Mouse (Mus musculus): ENCODE results near the gene Bola3. TPM values are rescaled to one million over a fixed set of nuclear protein-coding genes. Genes with fewer than 3 reads are reported as not detected.
"Not testable (repeated sequence)": the region's sequence is repeated elsewhere in the genome, so short reads cannot be mapped to it uniquely, and the experiment has no call there.

The Bola3 gene
- total RNA-seq (2021) = 193 and 211 TPM in 2 replicates
- long read RNA-seq, transcript Bola3-207 (4 exons, 2,312 nt) = major isoform, 115 of 129 reads
- long read RNA-seq, partial matches to known transcripts = 0 of 129 reads
- long read RNA-seq, other reads (novel, unspliced or antisense) = 11 of 129 reads

DNA sequence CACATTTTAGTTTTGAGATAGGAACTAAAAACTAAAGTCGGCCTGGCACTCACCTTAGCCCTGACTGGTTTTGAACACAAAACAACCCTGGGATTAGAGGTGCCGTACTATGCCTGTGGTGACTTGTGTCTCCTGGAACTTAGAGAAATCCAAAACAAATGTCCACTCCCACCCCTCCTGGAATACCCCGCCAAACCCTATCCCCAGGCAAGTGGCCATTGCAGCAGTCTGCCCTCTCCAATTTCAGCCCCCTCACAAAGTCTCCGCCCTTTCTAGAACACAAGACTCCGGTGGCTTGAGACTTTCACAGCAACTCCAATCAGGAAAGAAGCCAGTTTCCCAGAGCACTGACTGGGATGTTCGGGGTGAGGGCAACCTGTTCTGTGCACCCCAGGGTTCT lies at the start of gene Bola3:
Gene Bola3 (plus strand): TSS at position 275 of the 400 bp plus-strand sequence.
- no peak for DNase-seq

DNA sequence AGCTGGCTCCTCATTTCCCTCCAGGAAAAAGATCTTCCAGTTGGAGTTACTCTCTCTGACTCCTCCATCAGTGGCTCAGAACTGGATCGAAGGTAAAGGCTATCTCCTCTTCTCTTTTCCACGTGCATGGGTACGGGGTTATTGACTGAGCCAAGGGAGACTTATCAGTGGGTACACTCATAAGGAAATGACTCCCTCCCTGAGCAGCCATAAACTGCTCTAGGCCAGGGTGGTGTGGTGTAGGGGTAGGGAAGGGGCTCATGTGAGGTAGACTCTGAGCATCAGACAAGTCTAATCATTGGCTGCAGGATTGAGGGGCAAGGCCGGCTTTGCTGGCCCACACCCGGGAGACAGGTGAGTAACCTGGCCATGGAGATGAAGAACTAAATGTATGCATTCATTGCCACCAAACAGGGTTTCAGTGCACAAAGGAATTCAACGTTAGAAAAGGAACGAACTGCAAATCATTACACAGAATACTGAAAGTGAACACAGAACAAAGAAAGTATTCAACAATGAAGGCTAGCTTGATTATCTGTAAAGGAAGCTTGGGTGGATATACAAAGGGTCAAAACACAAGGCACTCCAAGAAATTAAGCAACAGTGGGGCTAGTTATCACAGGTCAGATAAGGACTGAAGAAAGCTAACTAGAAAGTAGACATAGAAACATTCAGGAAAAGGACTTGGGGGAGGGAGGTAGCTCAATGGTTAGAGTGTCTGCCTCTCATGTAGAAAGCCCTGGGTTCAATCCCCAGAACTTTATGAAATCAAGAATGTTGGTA lies 48.3 kb upstream of the Bola3 start:
- DNase-seq = no peak

DNA sequence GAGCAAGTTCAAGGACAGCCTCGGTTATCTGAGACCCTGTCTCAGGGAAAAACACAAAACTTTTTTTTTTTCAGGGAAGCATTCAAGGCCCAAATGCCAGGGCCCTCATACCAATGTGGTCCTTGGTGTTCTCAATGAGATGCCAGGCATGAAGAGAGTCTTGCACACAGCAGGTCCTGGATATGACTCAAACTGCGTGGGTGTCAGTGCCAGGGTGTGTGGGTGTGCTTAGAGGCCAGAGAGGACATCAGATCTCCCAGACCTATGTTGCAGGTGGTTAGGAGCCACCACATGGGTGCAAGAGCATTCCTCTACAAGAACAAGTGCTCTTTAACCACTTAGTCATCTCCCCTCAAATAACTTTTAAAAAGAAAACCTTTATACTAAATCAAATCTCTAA lies 47.7 kb upstream of the Bola3 start:
- no peak for DNase-seq

DNA sequence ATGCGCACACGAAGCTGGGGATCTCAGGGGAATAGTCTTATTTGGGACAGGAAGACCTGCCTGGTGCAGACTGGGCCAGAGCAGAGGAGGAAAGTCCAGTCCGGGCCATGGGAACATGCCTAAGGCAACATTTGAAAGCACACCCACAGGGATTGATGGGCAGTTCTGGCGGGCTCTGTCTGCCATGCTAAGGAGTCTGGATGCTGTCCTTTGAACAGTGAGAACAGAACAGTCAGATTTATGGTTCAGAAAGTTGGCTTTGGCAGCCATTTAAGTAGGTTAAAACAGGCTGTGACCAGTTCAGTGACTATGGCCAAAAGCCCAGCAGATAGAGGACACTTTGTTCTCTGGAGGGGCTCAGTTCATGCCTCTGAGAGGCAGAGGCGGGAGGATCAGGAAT lies 46.7 kb upstream of the Bola3 start:
- no peak for DNase-seq

DNA sequence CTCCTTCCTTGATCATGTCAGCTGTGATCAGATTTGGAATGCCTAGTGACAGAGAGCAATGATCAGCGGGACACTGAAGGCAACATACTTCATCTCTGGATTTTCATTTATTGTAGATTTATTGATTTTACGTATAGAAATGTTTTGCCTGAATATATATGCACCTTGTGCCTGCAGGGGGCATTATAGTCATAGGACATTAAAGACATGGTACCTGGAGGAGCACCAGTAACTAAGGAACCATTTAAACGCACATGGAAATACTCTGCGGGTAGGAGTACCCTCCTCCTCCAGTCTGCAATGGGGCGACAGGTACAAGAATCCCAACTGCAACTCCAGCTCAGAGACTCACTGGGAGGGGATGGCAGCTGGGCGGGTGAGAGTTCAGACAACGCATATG lies 39.9 kb upstream of the Bola3 start:
- DNase-seq = no peak

DNA sequence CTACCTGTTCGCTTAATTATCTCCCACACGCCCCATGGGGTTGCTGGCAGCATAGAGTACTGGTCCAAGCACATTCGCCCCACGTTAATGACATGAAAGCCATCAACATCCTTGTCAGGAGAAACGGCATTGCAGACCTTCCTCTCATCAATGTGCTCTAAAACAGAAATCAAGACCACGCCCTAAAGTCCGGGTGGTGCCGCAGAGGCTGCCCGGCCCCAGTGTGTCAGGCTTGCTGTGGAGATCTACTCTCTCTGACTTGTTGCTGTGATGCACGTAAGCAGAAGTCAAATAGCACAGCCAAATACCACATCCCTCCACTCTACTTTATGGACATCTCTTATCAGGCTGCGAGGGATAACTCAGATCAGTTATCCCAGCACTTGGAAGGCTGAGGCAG lies 37.7 kb upstream of the Bola3 start:
- no peak for DNase-seq

DNA sequence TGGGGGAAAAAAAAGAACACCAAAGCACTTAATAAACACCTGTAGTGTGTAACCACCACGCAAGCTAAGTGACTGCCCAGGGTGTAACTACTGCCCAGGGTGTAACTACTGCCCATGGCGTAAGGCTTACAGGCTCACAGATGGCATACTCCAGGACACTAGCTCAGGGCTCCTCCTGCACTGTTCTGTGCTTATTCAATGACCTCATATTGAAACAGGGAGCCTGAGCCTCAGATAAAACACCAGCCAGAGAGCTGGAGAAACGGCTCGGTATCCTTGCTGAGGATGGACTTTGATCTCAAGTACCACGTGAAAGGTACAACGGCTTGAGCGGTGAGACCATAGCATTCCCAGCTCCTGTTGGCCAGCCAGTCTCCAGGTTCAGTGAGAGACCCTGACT lies 36.9 kb upstream of the Bola3 start:
- no peak for DNase-seq

DNA sequence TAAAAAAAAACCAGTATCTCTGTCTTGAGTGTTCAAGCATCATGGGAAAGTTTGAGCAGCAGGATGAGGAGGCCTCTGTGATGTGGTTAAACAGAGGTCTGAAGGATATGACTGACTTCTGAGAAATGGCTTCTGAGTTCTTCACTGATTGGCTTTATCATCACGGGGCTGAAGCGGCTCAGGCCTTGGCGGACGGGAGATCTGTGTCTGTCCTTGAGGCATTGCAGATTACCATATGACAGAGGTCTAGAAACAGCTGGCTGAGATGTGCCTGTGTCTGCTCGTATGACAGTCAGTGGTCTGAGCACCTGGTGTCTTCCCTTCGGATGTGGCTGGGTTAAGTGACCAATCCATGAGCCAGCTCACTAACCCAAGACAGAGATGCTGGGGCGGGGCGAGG lies 36.4 kb upstream of the Bola3 start:
- DNase-seq = peak; percentile 25

DNA sequence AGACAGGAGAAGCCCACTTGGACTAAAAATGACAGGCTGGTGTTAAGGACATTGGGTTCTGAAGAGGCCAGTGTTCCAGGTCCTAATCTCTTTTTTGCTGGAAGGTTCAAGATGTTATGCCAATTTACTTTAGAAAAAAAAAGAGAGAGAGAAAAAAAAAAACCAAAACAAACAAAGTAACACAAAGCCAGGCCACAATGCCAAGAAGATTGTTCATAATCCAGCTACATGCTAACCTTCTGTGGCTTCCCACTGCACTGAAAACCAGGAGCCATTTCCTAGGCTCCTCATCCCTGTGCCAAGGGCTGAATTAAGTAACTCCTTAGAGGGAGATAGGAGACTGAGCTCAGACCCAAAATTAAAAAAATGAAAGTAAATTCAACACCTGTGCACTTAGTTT lies 33.7 kb upstream of the Bola3 start:
- DNase-seq = no peak

DNA sequence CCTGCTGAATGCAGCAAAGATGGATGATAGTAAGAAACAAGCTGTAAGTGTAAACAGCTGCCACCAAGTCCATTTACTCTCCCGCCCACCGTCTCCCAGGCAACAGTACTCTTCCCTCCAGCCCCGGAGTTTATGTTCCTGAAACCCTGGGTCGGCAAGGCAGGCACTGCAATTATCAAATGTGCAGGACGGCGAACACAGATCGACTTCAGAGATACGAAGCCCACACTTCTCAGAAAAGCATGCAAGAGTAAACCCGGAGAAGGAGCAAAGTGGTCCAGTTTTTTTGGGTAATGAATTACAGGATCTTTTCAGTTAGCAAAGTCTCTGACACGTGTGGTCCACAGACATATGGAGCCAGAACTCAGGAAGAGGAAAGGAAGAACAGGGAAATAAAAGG lies 32.9 kb upstream of the Bola3 start:
- DNase-seq = no peak

DNA sequence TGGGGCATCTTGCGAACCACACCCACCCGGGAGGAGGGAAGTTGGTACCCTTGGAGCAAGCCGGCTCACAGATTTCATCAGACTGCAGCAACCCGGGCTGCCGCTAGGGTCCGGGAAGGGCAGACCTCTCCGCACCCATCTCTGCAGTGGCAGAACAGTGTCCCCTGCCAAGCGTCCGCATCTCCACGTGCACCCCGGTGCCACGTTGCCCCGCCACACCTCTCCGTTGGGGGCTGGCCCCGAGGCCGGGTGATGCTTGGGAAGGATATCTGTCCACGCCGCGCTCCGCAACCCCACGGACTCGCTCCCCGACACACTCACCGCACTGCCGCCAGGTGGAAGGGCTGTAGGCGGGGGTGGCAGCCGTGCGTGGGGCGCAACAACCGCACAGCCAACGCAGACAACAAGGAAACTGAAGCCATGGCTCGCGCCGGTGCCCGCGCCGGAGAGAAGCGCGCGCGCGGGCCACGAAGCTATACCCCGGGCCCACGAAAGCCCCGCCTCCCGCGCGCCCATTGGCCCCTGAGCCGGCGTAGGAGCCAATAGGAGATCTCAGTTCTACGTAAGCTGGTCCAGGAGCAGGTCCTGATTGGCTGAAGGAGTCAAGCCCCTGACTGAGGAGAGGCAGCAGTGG lies 31.7 kb upstream of the Bola3 start:
- DNase-seq = peak; percentile 92

DNA sequence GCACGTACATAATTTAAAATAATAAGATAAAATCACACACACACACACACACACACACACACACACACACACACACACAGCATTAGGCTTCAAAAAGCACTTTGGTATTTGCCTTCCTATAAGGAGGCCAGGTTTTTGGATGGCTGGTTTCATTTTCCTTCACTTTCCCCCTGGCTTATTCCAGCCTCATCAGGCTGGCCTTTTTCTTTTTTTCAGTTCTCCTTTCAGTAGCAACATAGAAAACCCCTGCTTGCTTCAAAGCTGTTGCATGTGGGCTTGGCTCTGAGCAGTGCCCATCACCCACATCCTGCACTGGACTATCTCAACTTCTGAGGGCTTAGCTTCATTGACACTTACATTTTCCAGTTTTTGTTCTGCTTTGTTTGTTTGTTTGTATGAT lies 27.0 kb upstream of the Bola3 start:
- no peak for DNase-seq

DNA sequence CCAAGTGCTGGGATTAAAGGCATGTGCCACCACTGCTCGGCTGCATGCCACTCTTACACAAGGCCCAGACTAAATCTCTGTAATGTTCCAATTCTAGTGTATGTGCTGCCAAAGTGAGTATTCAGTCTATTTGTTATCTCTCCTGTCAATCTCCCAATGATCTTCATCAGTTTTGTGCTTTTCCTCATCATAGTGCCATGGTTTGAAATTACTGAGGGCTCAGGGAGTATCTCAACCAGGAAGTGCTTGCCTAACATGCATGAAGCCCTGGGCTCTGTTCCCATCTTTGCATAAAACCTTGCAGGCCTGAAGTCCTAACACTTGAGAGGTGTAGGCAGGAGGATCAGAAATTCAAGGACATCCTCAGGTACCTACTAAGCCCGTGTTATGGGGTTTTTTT lies 26.2 kb upstream of the Bola3 start:
- DNase-seq = no peak

DNA sequence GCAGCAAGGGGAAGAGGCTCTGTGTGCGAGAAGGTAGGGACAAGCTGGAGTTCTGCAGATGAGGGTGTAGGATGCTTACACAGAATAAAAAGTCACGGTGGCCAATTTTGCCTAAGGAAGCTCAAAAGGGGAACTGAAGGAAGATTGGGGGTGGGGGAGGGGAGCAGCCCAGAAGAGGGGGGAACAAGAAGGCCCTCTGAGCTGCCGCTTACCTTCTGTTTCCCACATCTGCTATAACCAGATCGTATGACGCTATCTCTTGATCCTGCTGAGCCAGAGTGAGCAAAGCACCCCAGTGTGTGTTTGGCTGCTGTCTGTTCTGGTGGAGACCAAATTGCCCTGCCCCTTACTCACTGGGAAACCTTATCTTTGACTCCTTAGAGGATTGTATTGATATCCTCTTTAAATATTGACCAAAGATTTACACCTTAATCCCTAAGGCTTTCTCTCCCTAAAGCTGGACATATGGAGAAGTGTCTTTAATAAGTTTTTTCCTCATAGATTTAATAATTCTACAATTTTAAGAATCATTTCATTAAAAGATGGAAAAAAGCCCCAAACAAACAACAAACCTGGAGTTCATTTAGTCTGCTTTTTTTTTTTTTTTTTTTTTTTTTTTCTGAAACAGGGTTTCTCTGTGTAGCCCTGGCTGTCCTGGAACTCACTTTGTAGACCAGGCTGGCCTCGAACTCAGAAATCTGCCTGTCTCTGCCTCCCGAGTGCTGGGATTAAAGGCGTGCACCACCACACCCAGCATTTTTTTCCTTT lies 25.1 kb upstream of the Bola3 start:
- no peak for DNase-seq

DNA sequence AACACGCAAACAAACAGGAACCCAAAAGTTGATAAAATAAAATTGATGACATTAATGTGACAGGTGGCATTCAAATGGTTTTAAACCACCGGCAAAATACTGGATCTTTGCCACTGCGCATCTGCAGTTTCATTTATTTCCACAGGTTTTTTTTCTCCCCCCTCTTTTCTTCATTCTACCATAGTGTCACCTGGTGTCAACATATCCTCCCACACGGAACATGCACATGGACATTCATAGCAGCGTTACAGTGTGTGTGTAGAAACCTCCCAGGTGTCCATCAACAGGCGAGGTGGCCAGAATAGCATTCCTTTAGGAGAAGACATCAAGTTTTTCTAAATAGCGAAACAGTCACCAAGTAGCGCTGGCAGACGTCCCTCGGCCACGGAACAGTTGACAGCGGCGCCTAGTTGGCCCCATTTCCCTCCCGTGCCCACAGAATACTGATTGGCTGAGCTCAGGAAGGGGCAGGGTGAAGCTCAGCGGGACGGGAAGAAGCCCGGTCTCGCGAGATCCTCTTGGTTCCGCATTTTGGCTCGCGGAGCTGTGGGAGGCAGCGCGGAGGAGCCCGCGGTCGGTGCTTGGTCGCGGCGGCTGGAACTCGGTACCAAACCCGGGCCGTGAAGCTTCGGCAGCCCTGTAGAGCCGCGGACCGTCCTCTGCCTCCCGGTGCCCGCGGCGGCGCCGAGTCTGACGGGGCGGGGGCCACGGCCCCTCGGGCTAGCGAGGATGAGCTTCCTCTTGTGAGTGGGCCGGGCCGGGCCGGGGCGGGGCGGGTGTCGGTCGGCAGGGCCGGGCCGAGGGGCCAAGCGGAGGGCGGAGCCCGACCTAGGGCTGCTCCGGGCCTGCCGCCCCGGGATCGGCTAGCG lies 23.2 kb upstream of the Bola3 start, which contains the start of the genes Mthfd2 and Mob1a:
Gene Mthfd2 (minus strand): TSS at position 384 of the 869 bp plus-strand sequence.
Gene Mob1a (plus strand): TSS at position 492 of the 869 bp plus-strand sequence.
- peak; percentile 93 for DNase-seq

DNA sequence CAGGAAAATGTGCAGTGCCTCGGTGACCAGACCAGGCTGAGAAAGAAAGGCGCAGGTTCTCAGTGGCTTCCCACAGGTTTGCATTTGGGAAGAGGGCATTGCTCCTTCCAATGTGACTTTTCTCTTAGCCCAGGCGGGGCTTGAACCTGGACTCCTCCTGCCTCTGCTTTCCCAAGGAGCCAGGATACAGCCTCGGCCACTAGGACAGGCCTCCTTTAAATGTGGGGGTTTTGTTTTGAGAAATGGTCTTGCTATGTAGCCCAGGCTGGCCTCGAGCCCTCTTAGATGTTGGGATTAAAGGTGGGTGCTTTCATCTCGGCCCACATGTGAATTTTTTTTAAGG lies 22.6 kb upstream of the Bola3 start:
- DNase-seq = no peak

DNA sequence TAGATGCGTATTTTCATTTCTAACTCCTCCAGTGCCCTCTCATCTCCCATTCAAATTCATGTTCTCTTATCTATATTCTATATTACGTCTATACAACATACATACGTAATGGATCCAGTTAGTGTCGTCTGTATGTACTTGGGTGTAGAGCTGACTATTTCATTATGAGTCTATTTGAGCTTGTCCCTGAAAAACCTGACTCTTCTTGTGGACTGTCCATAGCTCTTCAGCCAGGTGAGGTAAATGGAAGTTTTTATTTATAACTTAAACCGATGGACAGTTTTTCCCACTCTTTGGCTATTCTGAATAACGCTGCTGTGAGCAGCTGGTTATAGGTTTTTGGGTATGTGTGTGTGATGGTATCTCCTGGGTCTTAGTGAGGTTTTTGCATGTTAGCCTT lies 22.2 kb upstream of the Bola3 start:
- no peak for DNase-seq

DNA sequence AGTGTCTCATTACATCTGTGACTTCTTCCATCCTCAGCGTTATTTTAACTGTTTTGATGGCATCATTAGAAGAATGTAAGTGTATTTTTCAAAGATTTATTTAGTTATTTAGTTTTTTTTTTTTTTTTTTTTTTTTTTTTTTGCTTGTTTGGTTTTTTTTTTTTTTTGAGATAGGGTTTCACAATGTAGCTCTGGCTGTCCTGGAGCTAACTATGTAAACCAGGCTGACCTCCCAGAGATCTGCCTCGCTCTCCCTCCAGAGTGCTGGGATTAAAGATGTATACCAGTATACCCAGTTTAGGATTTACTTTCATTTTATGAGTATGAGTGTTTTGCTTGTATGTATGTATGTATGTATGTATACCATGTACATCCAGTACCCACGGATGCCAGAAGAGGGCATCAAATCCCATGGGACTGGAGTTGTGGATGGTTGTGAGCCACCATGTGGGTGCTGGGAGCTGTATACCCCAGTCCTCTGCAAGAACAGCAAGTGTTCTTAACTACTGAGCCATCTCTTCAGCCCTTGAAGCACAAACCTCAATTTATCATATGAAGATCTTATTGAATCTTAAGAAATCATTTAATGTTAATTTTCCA lies 21.3 kb upstream of the Bola3 start:
- DNase-seq = no peak

DNA sequence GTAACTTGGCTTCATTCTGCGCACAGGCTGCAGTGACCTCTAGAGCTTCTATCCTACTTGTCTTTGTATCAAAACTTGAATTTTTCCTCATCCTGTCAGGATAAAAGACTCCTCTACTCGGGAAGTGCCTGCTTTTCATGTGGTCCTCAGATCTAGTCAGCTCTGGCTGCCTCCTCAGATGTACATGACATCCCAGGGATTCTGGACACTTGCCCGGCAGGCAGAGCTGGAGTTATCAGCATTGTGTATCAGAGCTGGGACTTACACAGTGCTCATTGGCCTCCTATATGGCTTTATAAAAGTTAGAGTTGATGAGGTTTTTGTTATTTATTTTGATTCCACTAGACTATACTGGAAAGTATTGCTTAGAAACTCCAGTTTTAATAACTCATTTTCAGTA lies 7.6 kb upstream of the Bola3 start:
- peak; percentile 54 for DNase-seq

DNA sequence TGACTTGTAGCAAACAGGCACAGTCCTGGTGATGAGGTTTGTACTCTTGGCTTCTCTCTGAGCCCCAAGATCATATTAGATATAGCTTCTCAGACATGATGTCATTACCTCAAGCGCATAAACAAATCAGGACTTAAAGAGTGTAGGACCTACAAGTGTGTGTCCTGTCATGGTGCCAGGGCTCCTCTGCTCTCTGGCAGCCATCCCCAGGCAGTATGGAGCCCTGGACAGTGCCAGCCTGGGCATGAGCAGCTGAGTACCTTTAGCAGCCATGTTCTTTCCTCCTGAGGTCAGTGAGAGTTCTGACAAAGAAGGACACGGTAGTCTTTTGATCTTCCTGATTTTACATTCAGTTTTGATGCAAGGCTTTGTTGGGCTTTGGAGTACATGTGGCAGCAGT lies 6.0 kb upstream of the Bola3 start:
- no peak for DNase-seq

DNA sequence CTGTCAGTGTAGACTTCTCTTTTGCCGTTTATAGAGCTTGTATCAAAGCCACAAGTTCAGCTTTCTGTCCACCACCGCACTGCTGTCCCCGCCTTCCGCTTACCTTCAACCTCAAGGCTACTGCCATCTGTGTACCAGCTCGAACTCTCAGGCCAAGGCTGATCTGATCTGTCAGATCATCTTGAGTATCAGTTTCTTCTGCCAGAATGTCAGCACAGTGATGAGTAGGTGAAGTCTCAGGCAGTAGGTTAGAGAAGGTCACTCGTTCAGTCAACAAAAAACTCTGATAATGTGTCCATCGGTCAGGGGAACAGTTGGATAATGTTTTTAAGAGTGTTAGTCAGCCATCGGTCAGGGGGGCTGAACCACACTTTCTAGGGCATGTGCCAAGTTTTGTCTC lies 3.7 kb upstream of the Bola3 start:
- not testable (repeated sequence) for DNase-seq

DNA sequence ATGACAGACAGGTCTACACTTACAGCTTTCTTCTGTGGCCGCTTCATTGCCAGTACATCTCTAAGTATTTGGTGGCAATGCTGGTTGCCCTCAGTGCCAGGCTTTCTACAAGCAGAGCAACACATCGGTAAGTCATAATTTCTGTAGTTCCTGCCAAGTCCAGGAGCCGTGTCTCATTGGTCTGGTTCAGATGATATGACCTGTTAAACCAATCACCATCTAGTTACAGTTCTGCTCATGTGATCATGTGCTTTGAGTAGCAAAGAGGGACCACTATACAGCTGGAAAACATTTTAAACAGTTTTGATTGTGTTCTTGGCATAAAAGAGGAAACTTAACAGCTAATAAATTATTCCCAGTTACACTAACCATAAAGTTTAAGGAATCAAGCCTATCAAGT lies 1.0 kb upstream of the Bola3 start:
- DNase-seq = no peak
